Mouse (Mus musculus) CD4-positive naive resting alpha-beta T cell, adult 76 days (primary cell): ENCODE data around the gene Krt82. TPM values are rescaled to one million over a fixed set of nuclear protein-coding genes. Genes with fewer than 3 reads are reported as not detected.

Experiments
- total RNA-seq: library from RNA; stranded (reverse); gene quantifications from one replicate; pipeline ENCODE4 v1.2.4, GENCODE M21; 2023

The Krt82 gene
- total RNA-seq = not detected

GRCm38 (mm10) chr15:101550567-101550966, at the start of gene Krt82:
Krt82 (minus strand) TSS chr15:101550667.

GRCm38 (mm10) chr15:101573796-101574345, 23.4 kb upstream of the Krt82 start, which contains the start of gene Krt75:
Krt75 (minus strand) TSS chr15:101573904.

GRCm38 (mm10) chr15:101562850-101563249, 12.4 kb upstream of the Krt82 start, which contains the start of gene Krt90:
Krt90 (minus strand) TSS chr15:101562950.

GRCm38 (mm10) chr15:101532720-101533119, 17.7 kb downstream of the Krt82 start, which contains the start of gene Krt84:
Krt84 (minus strand) TSS chr15:101532820.

GRCm38 (mm10) chr15:101517161-101517560, 33.3 kb downstream of the Krt82 start, which contains the start of gene Gm49425:
Gm49425 (minus strand) TSS chr15:101517261.

GRCm38 (mm10) chr15:101491431-101491830, 59.0 kb downstream of the Krt82 start, which contains the start of gene Krt83:
Krt83 (minus strand) TSS chr15:101491512.

Other genes starting within 250 kb of the Krt82 start
- gene Krt80, start 180.5 kb downstream of the Krt82 start, total RNA-seq = 1.6 TPM
- not detected for gene Krt7, start 139.6 kb downstream of the Krt82 start, total RNA-seq
- not detected for gene Krt87, start 111.9 kb downstream of the Krt82 start, total RNA-seq
- gene Krt88, start 102.9 kb downstream of the Krt82 start, total RNA-seq = not detected
- not detected for gene Krt81, start 86.9 kb downstream of the Krt82 start, total RNA-seq
- gene Krt86, start 77.2 kb downstream of the Krt82 start, total RNA-seq = not detected
- gene Krt83, start 59.2 kb downstream of the Krt82 start, total RNA-seq = not detected
- not detected for gene Gm49425, start 33.4 kb downstream of the Krt82 start, total RNA-seq
- gene Krt84, start 17.8 kb downstream of the Krt82 start, total RNA-seq = not detected
- gene Krt90, start 12.3 kb upstream of the Krt82 start, total RNA-seq = not detected
- not detected for gene Krt75, start 23.2 kb upstream of the Krt82 start, total RNA-seq
- gene Gm5414, start 77.5 kb upstream of the Krt82 start, total RNA-seq = not detected
- not detected for gene Gm5478, start 96.7 kb upstream of the Krt82 start, total RNA-seq
- gene Krt6b, start 129.6 kb upstream of the Krt82 start, total RNA-seq = not detected
- gene Krt6a, start 143.6 kb upstream of the Krt82 start, total RNA-seq = not detected
- gene Krt5, start 162.2 kb upstream of the Krt82 start, total RNA-seq = not detected
- not detected for gene Krt71, start 192.4 kb upstream of the Krt82 start, total RNA-seq
- not detected for gene Krt72, start 235.8 kb upstream of the Krt82 start, total RNA-seq